Comparison of ENCODE assay signal across 13 mouse cellular contexts in the genomic region with DNA sequence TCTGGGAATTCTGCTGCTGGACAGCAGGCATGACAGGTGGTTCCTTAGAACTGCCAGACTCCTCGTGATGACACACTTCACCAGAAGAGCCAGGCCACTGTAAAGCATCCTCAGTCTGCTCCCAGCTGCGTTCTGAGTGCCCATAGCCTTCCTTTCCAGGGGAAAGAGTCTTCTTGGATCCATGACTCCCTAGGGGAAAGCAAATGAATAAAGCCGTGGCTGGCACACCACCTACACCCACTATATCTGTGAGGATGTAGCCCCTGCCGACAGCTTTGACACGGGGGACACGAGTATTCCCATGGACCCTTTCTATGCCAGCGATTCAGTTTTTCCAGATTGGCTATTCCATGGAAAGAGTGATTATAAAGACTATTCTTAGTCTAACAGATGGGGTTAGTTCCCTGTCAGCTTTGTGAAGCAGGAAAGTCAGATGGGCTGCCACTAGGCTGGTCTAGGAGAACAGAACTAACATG. TPM values are rescaled to one million over a fixed set of nuclear protein-coding genes. Genes with fewer than 3 reads are reported as not detected.
A peak's percentile ranks its signal among the peaks of the same experiment; 100 is the strongest.
DNase-seq lines count a peak whose midpoint lies in the region; ATAC-seq and TF ChIP-seq lines count a peak whose summit lies in the region.
"Had no signal": no experiment of that assay in that cellular context is flagged by ENCODE, and none has a peak within 500 bp of the region (broad histone marks: within the 10 kb centered on the region; RNA-seq: fewer than 3 reads in every experiment).

No protein-coding gene starts in this region.

- DNase-seq in hindbrain, embryonic 11.5 days (ENCODE audit: low spot score): no peak
- peak; percentile 18 for DNase-seq in cerebellum, adult 11-12 months
- DNase-seq in midbrain, postnatal 0 days (ENCODE audit: low spot score): peak; percentile 72
- DNase-seq in adrenal gland, postnatal 14 days: no peak
- DNase-seq: adrenal gland, postnatal 10 days; heart, adult 18-20 months; lung, adult 18-20 months; spleen, adult 18-20 months had no signal

- WGBS in hindbrain, embryonic 13.5 days: 58% methylated on average over 7 of the region's 7 CpGs
- 82% methylated on average over 7 of the region's 7 CpGs for WGBS in hindbrain, embryonic 11.5 days
- 45% methylated on average over 7 of the region's 7 CpGs for WGBS in forebrain, embryonic 15.5 days
- 63% methylated on average over 7 of the region's 7 CpGs for WGBS in midbrain, postnatal 0 days

- peak overlapping the region; percentile 52 for H3K27ac ChIP-seq in hindbrain, embryonic 13.5 days
- H3K27ac ChIP-seq in hindbrain, embryonic 11.5 days (ENCODE audit: low read depth, low read length): no peak overlapping the region
- peak overlapping the region; percentile 80 for H3K27ac ChIP-seq in forebrain, embryonic 15.5 days (replicated peaks)
- no peak overlapping the region for H3K27ac ChIP-seq in midbrain, postnatal 0 days (ENCODE audit: low read depth, low read length)
- H3K27ac ChIP-seq: kidney, postnatal 0 days had no signal

- H3K9me3 ChIP-seq in hindbrain, embryonic 13.5 days: no peaks in the 10 kb centered on the region
- no peaks in the 10 kb centered on the region for H3K9me3 ChIP-seq in hindbrain, embryonic 11.5 days (ENCODE audit: control insufficient read depth, low read length)
- H3K9me3 ChIP-seq in forebrain, embryonic 15.5 days: no peaks in the 10 kb centered on the region
- H3K9me3 ChIP-seq in midbrain, postnatal 0 days (ENCODE audit: low read length): no peaks in the 10 kb centered on the region

- TF ChIP-seq CTCF in midbrain, postnatal 0 days (IDR thresholded peaks at IDR 0.05): no peak

- ATAC-seq in hindbrain, embryonic 13.5 days (ENCODE audit: low FRiP score): peak; percentile 44
- no peak for ATAC-seq in hindbrain, embryonic 11.5 days (ENCODE audit: low FRiP score)
- ATAC-seq in forebrain, embryonic 15.5 days (replicated peaks): peak; percentile 82
- ATAC-seq in midbrain, postnatal 0 days (ENCODE audit: low FRiP score): peak; percentile 22; the same call in 1 of the 2 replicates
- no peak for ATAC-seq in monocyte, adult 5-6 weeks (replicated peaks; ENCODE audit: insufficient number of reproducible peaks, low FRiP score, low TSS enrichment, poor library complexity, severe bottlenecking)

- no peaks in the 10 kb centered on the region for H3K27me3 ChIP-seq in hindbrain, embryonic 13.5 days
- H3K27me3 ChIP-seq in hindbrain, embryonic 11.5 days (ENCODE audit: control insufficient read depth, insufficient read depth, low read length): no peaks in the 10 kb centered on the region
- H3K27me3 ChIP-seq in forebrain, embryonic 15.5 days: no peaks in the 10 kb centered on the region
- no peaks in the 10 kb centered on the region for H3K27me3 ChIP-seq in midbrain, postnatal 0 days (ENCODE audit: insufficient read depth, low read length)
- H3K27me3 ChIP-seq: CH12.LX had no signal

- H3K4me1 ChIP-seq in hindbrain, embryonic 13.5 days (replicated peaks): peaks cover 47% of the 10 kb centered on the region
- no peaks in the 10 kb centered on the region; the same call in 1 of the 2 replicates for H3K4me1 ChIP-seq in hindbrain, embryonic 11.5 days (replicated peaks; ENCODE audit: control insufficient read depth, insufficient read depth, low read length)
- H3K4me1 ChIP-seq in forebrain, embryonic 15.5 days: peaks cover 14% of the 10 kb centered on the region
- H3K4me1 ChIP-seq in midbrain, postnatal 0 days (ENCODE audit: insufficient read depth, low read length): no peaks in the 10 kb centered on the region

- H3K4me2 ChIP-seq in hindbrain, embryonic 13.5 days: no peak overlapping the region
- H3K4me2 ChIP-seq in hindbrain, embryonic 11.5 days (replicated peaks; ENCODE audit: low read depth, low read length): no peak overlapping the region
- no peak overlapping the region for H3K4me2 ChIP-seq in forebrain, embryonic 15.5 days (replicated peaks)
- H3K4me2 ChIP-seq in midbrain, postnatal 0 days (ENCODE audit: low read depth, low read length, poor library complexity, severe bottlenecking): no peak overlapping the region

- H3K36me3 ChIP-seq in hindbrain, embryonic 13.5 days: peaks cover 2% of the 10 kb centered on the region; the same call in 1 of the 2 replicates
- no peaks in the 10 kb centered on the region for H3K36me3 ChIP-seq in hindbrain, embryonic 11.5 days (ENCODE audit: control insufficient read depth, insufficient read depth, low read length)
- H3K36me3 ChIP-seq in forebrain, embryonic 15.5 days: no peaks in the 10 kb centered on the region
- H3K36me3 ChIP-seq in midbrain, postnatal 0 days (ENCODE audit: insufficient read depth, low read length): no peaks in the 10 kb centered on the region

- no peak overlapping the region for H3K4me3 ChIP-seq in hindbrain, embryonic 13.5 days
- no peak overlapping the region for H3K4me3 ChIP-seq in hindbrain, embryonic 11.5 days (ENCODE audit: low read depth, low read length)
- no peak overlapping the region for H3K4me3 ChIP-seq in forebrain, embryonic 15.5 days
- H3K4me3 ChIP-seq in midbrain, postnatal 0 days (ENCODE audit: low read depth, low read length): no peak overlapping the region

- H3K9ac ChIP-seq in hindbrain, embryonic 13.5 days: no peak overlapping the region
- H3K9ac ChIP-seq in hindbrain, embryonic 11.5 days (ENCODE audit: low read depth, low read length): no peak overlapping the region
- H3K9ac ChIP-seq in forebrain, embryonic 15.5 days (replicated peaks): no peak overlapping the region
- no peak overlapping the region for H3K9ac ChIP-seq in midbrain, postnatal 0 days (replicated peaks; ENCODE audit: low read length, poor library complexity, severe bottlenecking)

RNA-seq across cellular contexts. Expression of a gene that starts 59.7 kb away (rescaled TPM):
- polyA plus RNA-seq in hindbrain, embryonic 13.5 days (2015; fragmentation: Nextera tagmentation; extraction: Ambion mirVana): 46.6 and 48.7 TPM in 2 replicates
- polyA plus RNA-seq in hindbrain, embryonic 11.5 days (2014; fragmentation: Nextera tagmentation; extraction: Ambion mirVana): 52.4 and 56.1 TPM in 2 replicates
- polyA plus RNA-seq in forebrain, embryonic 15.5 days (2015; fragmentation: Nextera tagmentation; extraction: Ambion mirVana): 37.3 and 40.4 TPM in 2 replicates
- total RNA-seq in midbrain, postnatal 0 days (2014; rRNA removed): 46.2 and 51.6 TPM in 2 replicates
- polyA plus RNA-seq in midbrain, postnatal 0 days (2015; fragmentation: Nextera tagmentation; extraction: Ambion mirVana): 60.4 and 66.5 TPM in 2 replicates
- 42.9 and 45.9 TPM in 2 replicates for total RNA-seq in adrenal gland, postnatal 14 days (2021)
- 23.6 to 33.0 TPM (median 29.8 TPM) in 3 replicates for total RNA-seq in monocyte, adult 5-6 weeks (2017)

Comparison
In these comparisons a context has a peak if more than half of its experiments do, and no peak if none do; other contexts are left out.
1. ATAC-seq: peak in hindbrain, embryonic 13.5 days (single experiment), forebrain, embryonic 15.5 days (single experiment) and midbrain, postnatal 0 days (single experiment); none in hindbrain, embryonic 11.5 days (single experiment) and monocyte, adult 5-6 weeks (single experiment).
2. H3K27ac ChIP-seq: peak in hindbrain, embryonic 13.5 days (single experiment) and forebrain, embryonic 15.5 days (single experiment); none in hindbrain, embryonic 11.5 days (single experiment) and midbrain, postnatal 0 days (single experiment).
3. DNase-seq: peak in cerebellum, adult 11-12 months (single experiment) and midbrain, postnatal 0 days (single experiment); none in hindbrain, embryonic 11.5 days (single experiment) and adrenal gland, postnatal 14 days (single experiment).